Mouse (Mus musculus): ENCODE results near the gene Drd5. TPM values are rescaled to one million over a fixed set of nuclear protein-coding genes. Genes with fewer than 3 reads are reported as not detected.

The Drd5 gene
- polyA plus RNA-seq, 2 experiments: 0.04 to 0.06 TPM

DNA sequence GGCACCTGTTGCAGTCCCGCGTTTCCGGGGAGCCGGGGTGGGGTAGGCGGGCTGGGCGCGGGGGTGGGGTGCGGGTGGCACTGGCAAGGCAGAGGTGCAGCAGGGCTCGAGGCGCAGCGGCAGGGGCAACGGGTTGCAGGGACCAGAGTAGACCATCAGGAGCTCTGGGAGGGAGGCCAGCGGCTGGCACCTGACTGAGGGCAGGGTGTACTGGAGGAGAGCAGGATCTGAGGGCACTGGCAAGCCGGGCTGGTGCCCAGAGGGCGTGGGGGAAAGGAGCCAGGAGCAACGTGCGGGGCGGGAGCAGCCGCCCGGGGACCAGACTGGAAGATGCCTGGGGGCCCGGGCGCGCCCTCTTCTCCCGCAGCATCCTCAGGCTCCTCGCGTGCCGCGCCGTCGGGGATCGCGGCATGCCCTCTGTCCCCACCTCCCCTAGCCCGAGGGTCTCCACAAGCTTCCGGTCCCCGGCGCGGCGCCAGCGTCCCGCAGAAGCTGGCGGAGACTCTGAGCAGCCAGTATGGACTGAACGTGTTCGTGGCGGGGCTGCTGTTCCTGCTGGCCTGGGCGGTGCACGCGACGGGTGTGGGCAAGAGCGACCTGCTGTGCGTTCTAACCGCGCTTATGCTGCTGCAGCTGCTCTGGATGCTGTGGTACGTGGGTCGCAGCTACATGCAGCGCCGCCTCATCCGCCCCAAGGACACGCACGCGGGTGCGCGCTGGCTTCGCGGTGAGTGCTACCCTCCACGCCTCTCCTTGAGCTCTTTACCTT, 41.9 kb upstream of the Drd5 start:
- Histone ChIP-seq H3K27ac (replicated peaks; ENCODE audit: low read depth, low read length) (no peak overlapping the region), H3K27me3 (ENCODE audit: control insufficient read depth, insufficient read depth, low read length) (peaks cover 48% of the 10 kb centered on the region), H3K36me3 (ENCODE audit: control insufficient read depth, insufficient read depth, low read length) (no peaks in the 10 kb centered on the region), H3K9me3 (ENCODE audit: control insufficient read depth, low read length) (no peaks in the 10 kb centered on the region), H3K4me1 (ENCODE audit: control insufficient read depth, insufficient read depth, low read length) (peaks cover 11% of the 10 kb centered on the region; the same call in 1 of the 2 replicates), H3K9ac (ENCODE audit: low read depth, low read length, severe bottlenecking) (peak overlapping the region; percentile 28; the same call in 1 of the 2 replicates), H3K4me3 (replicated peaks; ENCODE audit: low read length) (peak overlapping the region; percentile 30), H3K4me2 (replicated peaks; ENCODE audit: low read depth, low read length, severe bottlenecking) (peak overlapping the region; percentile 44)
- DNase-seq (ENCODE audit: low spot score) (no peak), ATAC-seq (ENCODE audit: low FRiP score, low read depth) (no peak)
- 3% methylated on average over 51 of the region's 65 CpGs for WGBS
- no peak for TF ChIP-seq POLR2A (IDR thresholded peaks at IDR 0.05; ENCODE audit: borderline replicate concordance, extremely low read depth, insufficient read depth, insufficient read length)

GRCm38 (mm10) chr5:38277936-38278600, 41.1 kb upstream of the Drd5 start:
- 16% methylated on average over 12 of the region's 12 CpGs for WGBS
- DNase-seq (ENCODE audit: low spot score) (no peak), ATAC-seq (ENCODE audit: low FRiP score, low read depth) (no peak)
- H3K27ac ChIP-seq (replicated peaks; ENCODE audit: low read depth, low read length): no peak overlapping the region
- peak overlapping the region; percentile 30; the same call in 1 of the 2 replicates for H3K4me3 ChIP-seq (replicated peaks; ENCODE audit: low read length)
- 0 out of 2 replicates have a peak overlapping the region, but pooled peaks have one; percentile 28 for H3K9ac ChIP-seq (ENCODE audit: low read depth, low read length, severe bottlenecking)
- H3K4me1 ChIP-seq (ENCODE audit: control insufficient read depth, insufficient read depth, low read length): peaks cover 11% of the 10 kb centered on the region; the same call in 1 of the 2 replicates
- H3K27me3 ChIP-seq (ENCODE audit: control insufficient read depth, insufficient read depth, low read length): peaks cover 48% of the 10 kb centered on the region
- no peaks in the 10 kb centered on the region for H3K9me3 ChIP-seq (ENCODE audit: control insufficient read depth, low read length)
- peak overlapping the region; percentile 44; the same call in 1 of the 2 replicates for H3K4me2 ChIP-seq (replicated peaks; ENCODE audit: low read depth, low read length, severe bottlenecking)
- no peaks in the 10 kb centered on the region for H3K36me3 ChIP-seq (ENCODE audit: control insufficient read depth, insufficient read depth, low read length)
- TF ChIP-seq POLR2A (IDR thresholded peaks at IDR 0.05; ENCODE audit: borderline replicate concordance, extremely low read depth, insufficient read depth, insufficient read length): no peak

DNA sequence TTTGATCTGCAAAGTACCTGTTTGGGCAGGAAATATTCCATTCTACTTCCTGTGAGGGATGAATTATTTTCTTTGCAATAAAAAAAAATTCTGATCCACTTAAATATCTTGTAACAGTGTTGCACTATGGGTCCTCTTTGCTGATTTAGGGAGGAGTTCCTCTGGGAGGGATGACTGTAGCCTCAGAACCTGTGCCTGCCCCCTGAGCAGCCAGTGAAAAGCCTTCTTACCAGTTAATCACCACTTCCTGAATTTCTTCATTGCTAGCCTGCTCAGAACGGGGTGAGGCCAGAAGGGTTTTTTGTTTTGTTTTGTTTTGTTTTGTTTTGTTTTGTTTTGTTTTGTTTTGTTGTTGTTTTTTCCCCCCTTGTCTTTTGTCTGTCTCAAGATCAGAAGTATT, 39.1 kb upstream of the Drd5 start:
- DNase-seq (ENCODE audit: low spot score): no peak
- Histone ChIP-seq H3K9ac (ENCODE audit: low read depth, low read length, severe bottlenecking) (no peak overlapping the region), H3K36me3 (ENCODE audit: control insufficient read depth, insufficient read depth, low read length) (no peaks in the 10 kb centered on the region), H3K4me1 (ENCODE audit: control insufficient read depth, insufficient read depth, low read length) (peaks cover 11% of the 10 kb centered on the region; the same call in 1 of the 2 replicates), H3K4me3 (replicated peaks; ENCODE audit: low read length) (no peak overlapping the region), H3K27ac (replicated peaks; ENCODE audit: low read depth, low read length) (no peak overlapping the region), H3K9me3 (ENCODE audit: control insufficient read depth, low read length) (no peaks in the 10 kb centered on the region), H3K4me2 (replicated peaks; ENCODE audit: low read depth, low read length, severe bottlenecking) (no peak overlapping the region), H3K27me3 (ENCODE audit: control insufficient read depth, insufficient read depth, low read length) (peaks cover 43% of the 10 kb centered on the region)
- 33% methylated on average over 1 of the region's 1 CpGs for WGBS
- no peak for ATAC-seq (ENCODE audit: low FRiP score, low read depth)
- TF ChIP-seq POLR2A (IDR thresholded peaks at IDR 0.05; ENCODE audit: borderline replicate concordance, extremely low read depth, insufficient read depth, insufficient read length): no peak

DNA sequence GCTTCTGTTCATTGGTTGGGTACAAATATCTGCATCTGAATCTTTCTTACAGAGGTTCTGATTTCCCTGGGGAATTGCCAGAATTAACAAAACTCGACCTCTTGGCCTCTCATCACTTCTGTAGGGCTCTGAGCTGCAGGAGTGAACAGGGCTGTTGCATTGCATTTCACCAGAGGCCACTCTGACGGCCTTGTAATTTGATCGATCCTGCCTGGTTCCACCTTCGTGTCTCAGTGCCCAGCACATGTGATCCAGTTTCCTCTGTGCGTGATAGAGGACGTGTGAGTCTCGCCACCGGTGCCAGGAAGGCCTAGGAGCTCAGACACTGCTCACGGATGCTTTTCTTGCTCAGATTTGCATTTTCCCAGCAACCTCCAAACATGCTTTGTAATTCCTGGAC, 33.4 kb upstream of the Drd5 start:
- Histone ChIP-seq H3K36me3 (ENCODE audit: control insufficient read depth, insufficient read depth, low read length) (no peaks in the 10 kb centered on the region), H3K4me3 (replicated peaks; ENCODE audit: low read length) (no peak overlapping the region), H3K27me3 (ENCODE audit: control insufficient read depth, insufficient read depth, low read length) (no peaks in the 10 kb centered on the region), H3K9me3 (ENCODE audit: control insufficient read depth, low read length) (no peaks in the 10 kb centered on the region), H3K9ac (ENCODE audit: low read depth, low read length, severe bottlenecking) (no peak overlapping the region), H3K4me1 (ENCODE audit: control insufficient read depth, insufficient read depth, low read length) (no peaks in the 10 kb centered on the region), H3K4me2 (replicated peaks; ENCODE audit: low read depth, low read length, severe bottlenecking) (no peak overlapping the region), H3K27ac (replicated peaks; ENCODE audit: low read depth, low read length) (no peak overlapping the region)
- no peak for TF ChIP-seq POLR2A (IDR thresholded peaks at IDR 0.05; ENCODE audit: borderline replicate concordance, extremely low read depth, insufficient read depth, insufficient read length)
- ATAC-seq (ENCODE audit: low FRiP score, low read depth) (no peak), DNase-seq (ENCODE audit: low spot score) (no peak)
- WGBS: 44% methylated on average over 9 of the region's 9 CpGs

DNA sequence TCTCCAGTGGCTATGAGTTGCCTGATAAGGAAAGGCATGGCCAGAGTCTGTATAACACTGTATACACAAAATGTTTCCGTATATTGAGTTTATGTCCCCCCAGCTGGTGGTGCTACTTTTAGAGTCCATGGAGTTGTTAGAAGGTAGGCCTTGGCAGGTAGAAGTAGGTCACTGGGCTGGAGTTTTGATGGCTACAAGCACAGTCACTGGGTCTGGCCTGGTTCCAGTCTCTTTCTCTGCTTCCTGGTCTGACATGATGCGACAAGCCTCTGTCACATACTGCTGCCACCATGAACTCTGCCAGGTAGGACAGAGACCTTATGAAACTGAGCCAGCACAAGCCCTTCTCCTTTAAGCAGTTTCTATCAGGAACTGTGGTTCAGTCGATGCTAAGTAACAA, 30.7 kb upstream of the Drd5 start:
- Histone ChIP-seq H3K4me2 (replicated peaks; ENCODE audit: low read depth, low read length, severe bottlenecking) (no peak overlapping the region), H3K27ac (replicated peaks; ENCODE audit: low read depth, low read length) (no peak overlapping the region), H3K27me3 (ENCODE audit: control insufficient read depth, insufficient read depth, low read length) (no peaks in the 10 kb centered on the region), H3K4me3 (replicated peaks; ENCODE audit: low read length) (no peak overlapping the region), H3K4me1 (ENCODE audit: control insufficient read depth, insufficient read depth, low read length) (no peaks in the 10 kb centered on the region), H3K9ac (ENCODE audit: low read depth, low read length, severe bottlenecking) (no peak overlapping the region), H3K9me3 (ENCODE audit: control insufficient read depth, low read length) (no peaks in the 10 kb centered on the region), H3K36me3 (ENCODE audit: control insufficient read depth, insufficient read depth, low read length) (no peaks in the 10 kb centered on the region)
- no peak for TF ChIP-seq POLR2A (IDR thresholded peaks at IDR 0.05; ENCODE audit: borderline replicate concordance, extremely low read depth, insufficient read depth, insufficient read length)
- ATAC-seq (ENCODE audit: low FRiP score, low read depth) (no peak), DNase-seq (ENCODE audit: low spot score) (no peak)
- WGBS: 89% methylated on average over 3 of the region's 3 CpGs
